Mouse (Mus musculus) kidney, adult 8-10 months (tissue): ENCODE data around the gene Trappc2l.
"Not testable (repeated sequence)": the region's sequence is repeated elsewhere in the genome, so short reads cannot be mapped to it uniquely, and the experiment has no call there.

Experiments
- DNase-seq, 2 experiments: peaks; one replicate each; pipeline ENCODE4 v3.0.0; 2022

Trappc2l gene

GRCm38 (mm10) chr8:122611295-122612133 lies at the start of gene Trappc2l, which contains the start of gene Galns:
Trappc2l (plus strand) TSS chr8:122611640.
Galns (minus strand) TSS chr8:122611463.
- DNase-seq = peak; percentile 97

GRCm38 (mm10) chr8:122564363-122565352 lies 46.8 kb upstream of the Trappc2l start:
- DNase-seq = no peak

- no peak for DNase-seq
Measured at GRCm38 (mm10) chr8:122566766-122567165, 44.7 kb upstream of the Trappc2l start.

GRCm38 (mm10) chr8:122567361-122568108 lies 43.9 kb upstream of the Trappc2l start, which contains the start of gene Cdt1:
Cdt1 (plus strand) TSS chr8:122568015.
- peak; percentile 91 to 95 for DNase-seq

GRCm38 (mm10) chr8:122568109-122568504 lies 43.3 kb upstream of the Trappc2l start:
- no peak for DNase-seq

GRCm38 (mm10) chr8:122568881-122569309 lies 42.5 kb upstream of the Trappc2l start:
- no peak for DNase-seq

GRCm38 (mm10) chr8:122569329-122569728 lies 42.1 kb upstream of the Trappc2l start:
- DNase-seq = no peak

- DNase-seq = no peak
Measured at GRCm38 (mm10) chr8:122569996-122570395, 41.4 kb upstream of the Trappc2l start.

- DNase-seq = no peak
Measured at GRCm38 (mm10) chr8:122571153-122571552, 40.3 kb upstream of the Trappc2l start.

GRCm38 (mm10) chr8:122571750-122572267 lies 39.6 kb upstream of the Trappc2l start:
- no peak for DNase-seq

- DNase-seq = peak; percentile 60 to 72
Measured at GRCm38 (mm10) chr8:122572751-122573150, 38.7 kb upstream of the Trappc2l start.

- DNase-seq = not testable (repeated sequence)
Measured at GRCm38 (mm10) chr8:122573176-122573575, 38.3 kb upstream of the Trappc2l start.

- no peak for DNase-seq
Measured at GRCm38 (mm10) chr8:122573577-122573976, 37.9 kb upstream of the Trappc2l start.

GRCm38 (mm10) chr8:122574264-122574663 lies 37.2 kb upstream of the Trappc2l start:
- no peak for DNase-seq

GRCm38 (mm10) chr8:122574667-122575251 lies 36.7 kb upstream of the Trappc2l start:
- peak in 1 of 2 experiments; percentile 50 for DNase-seq

GRCm38 (mm10) chr8:122575286-122575685 lies 36.2 kb upstream of the Trappc2l start:
- no peak for DNase-seq

- DNase-seq = no peak
Measured at GRCm38 (mm10) chr8:122575735-122576647, 35.4 kb upstream of the Trappc2l start.

- DNase-seq = peak; percentile 95 to 98
Measured at GRCm38 (mm10) chr8:122576648-122577022, 34.8 kb upstream of the Trappc2l start, which contains the start of gene Aprt. Aprt (minus strand) TSS chr8:122576909.

GRCm38 (mm10) chr8:122577116-122577515 lies 34.3 kb upstream of the Trappc2l start:
- no peak for DNase-seq

- DNase-seq = no peak
Measured at GRCm38 (mm10) chr8:122579196-122579595, 32.2 kb upstream of the Trappc2l start.

GRCm38 (mm10) chr8:122580926-122581325 lies 30.5 kb upstream of the Trappc2l start:
- no peak for DNase-seq
